Mouse (Mus musculus) myocyte (in vitro differentiated cells): ENCODE data around the gene Dapk2. TPM values are rescaled to one million over a fixed set of nuclear protein-coding genes. Genes with fewer than 3 reads are reported as not detected.
A peak's percentile ranks its signal among the peaks of the same experiment; 100 is the strongest.

Experiments
- H3K27me3 ChIP-seq: one replicate; pipeline ENCODE4 v1.6.1; 2011; ENCODE audit not compliant: control insufficient read depth, insufficient read depth, insufficient read length
- H3K36me3 ChIP-seq: one replicate; pipeline ENCODE4 v1.6.1; 2011; ENCODE audit not compliant: control insufficient read depth, insufficient read depth
- H3K4me2 ChIP-seq: one replicate; pipeline ENCODE4 v1.6.1; 2011; ENCODE audit warnings: low read depth, control low read depth
- H3K4me3 ChIP-seq: one replicate; pipeline ENCODE4 v1.5.1; 2011; ENCODE audit warnings: mild to moderate bottlenecking, control low read depth, moderate library complexity
- H3K79me2 ChIP-seq: one replicate; pipeline ENCODE4 v1.6.1; 2011; ENCODE audit not compliant: control insufficient read depth, insufficient read depth
- H3ac ChIP-seq: one replicate; pipeline ENCODE4 v1.6.1; 2011; ENCODE audit not compliant: control insufficient read depth, insufficient read length
- CEBPB ChIP-seq: IDR thresholded peaks from 2 replicates; pipeline ENCODE4 v1.6.1; 2011; ENCODE audit warnings: mild to moderate bottlenecking, moderate library complexity; ENCODE audit not compliant: poor library complexity, insufficient read depth, severe bottlenecking
- E2F4 ChIP-seq: IDR thresholded peaks from one replicate; pipeline ENCODE4 v1.6.1; 2011; ENCODE audit warnings: mild to moderate bottlenecking, control low read depth, moderate library complexity; ENCODE audit not compliant: insufficient read depth
- MAX ChIP-seq: IDR thresholded peaks from one replicate; pipeline ENCODE4 v1.6.1; 2011; ENCODE audit warnings: low read depth, mild to moderate bottlenecking, control low read depth
- MYOD1 ChIP-seq, 3 experiments: IDR thresholded peaks; one replicate each; pipeline ENCODE4 v1.6.1; 2011; ENCODE audit warnings: control low read depth in 2 of 3, low read depth in 2 of 3, mild to moderate bottlenecking in 2 of 3, moderate library complexity in 1 of 3; ENCODE audit not compliant: insufficient read length in 2 of 3, control insufficient read depth in 1 of 3
- MYOG ChIP-seq, 3 experiments: IDR thresholded peaks; one replicate each; pipeline ENCODE4 v1.6.1; 2011; ENCODE audit warnings: control low read depth in 2 of 3, low read depth in 2 of 3, mild to moderate bottlenecking in 2 of 3; ENCODE audit not compliant: insufficient read length in 2 of 3, control insufficient read depth in 1 of 3, insufficient read depth in 1 of 3
- POLR2A ChIP-seq: IDR thresholded peaks from one replicate; pipeline ENCODE4 v1.6.1; 2011; ENCODE audit warnings: low read depth, mild to moderate bottlenecking, control low read depth, moderate library complexity; ENCODE audit not compliant: insufficient read length
- POLR2AphosphoS2 ChIP-seq: IDR thresholded peaks from one replicate; pipeline ENCODE4 v1.6.1; 2011; ENCODE audit warnings: low read depth, control low read depth; ENCODE audit not compliant: insufficient read length
- REST ChIP-seq: IDR thresholded peaks from one replicate; pipeline ENCODE4 v1.6.1; 2011; ENCODE audit warnings: mild to moderate bottlenecking, control low read depth, moderate library complexity; ENCODE audit not compliant: insufficient read depth, insufficient read length
- SRF ChIP-seq: IDR thresholded peaks from one replicate; pipeline ENCODE4 v1.6.1; 2011; ENCODE audit warnings: low read depth; ENCODE audit not compliant: control insufficient read depth, insufficient read length
- TCF12 ChIP-seq: IDR thresholded peaks from one replicate; pipeline ENCODE4 v1.6.1; 2011; ENCODE audit warnings: mild to moderate bottlenecking, control low read depth; ENCODE audit not compliant: poor library complexity, insufficient read depth, severe bottlenecking
- TCF3 ChIP-seq: IDR thresholded peaks from one replicate; pipeline ENCODE4 v1.6.1; 2011; ENCODE audit warnings: low read depth, control low read depth; ENCODE audit not compliant: insufficient read length
- USF1 ChIP-seq: IDR thresholded peaks from one replicate; pipeline ENCODE4 v1.6.1; 2011; ENCODE audit warnings: low read depth, mild to moderate bottlenecking, control low read depth, moderate library complexity
- polyA plus RNA-seq: library from polyadenylated mRNA; unstranded; fragments of >200 nt; fragmentation: generic; extraction: Trizol; gene quantifications from one replicate; pipeline ENCODE4 v1.2.1, GENCODE M21; 2012; ENCODE audit warnings: missing spikeins

Gene Dapk2
- polyA plus RNA-seq, 1 experiment: 51.3 TPM

DNA sequence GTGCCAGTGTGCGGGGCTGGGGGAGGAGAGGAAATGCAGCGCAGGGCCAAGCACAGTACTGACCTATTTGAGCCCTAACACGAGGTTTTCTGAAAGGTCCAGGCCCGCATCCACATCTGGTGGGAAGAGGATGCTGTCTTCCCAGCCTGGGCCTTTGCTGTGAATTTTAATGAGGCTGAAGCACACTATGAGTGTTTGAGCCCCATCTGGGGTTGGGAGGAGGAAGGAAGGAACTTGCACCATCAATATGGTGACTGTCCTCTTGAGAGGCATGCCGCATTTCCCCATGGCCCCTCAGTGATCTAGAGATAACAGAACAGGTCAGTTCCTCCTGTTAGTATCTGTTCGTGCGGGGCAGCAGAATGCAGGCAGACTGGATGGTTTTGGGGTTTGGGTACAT, 44.4 kb downstream of the Dapk2 start:
- Histone ChIP-seq H3ac (no peak overlapping the region), H3K27me3 (no peaks in the 10 kb centered on the region), H3K79me2 (peaks cover 17% of the 10 kb centered on the region), H3K36me3 (no peaks in the 10 kb centered on the region), H3K4me2 (no peak overlapping the region), H3K4me3 (no peak overlapping the region)
- no peak for TF ChIP-seq SRF
- TF ChIP-seq POLR2A: no peak
- no peak for TF ChIP-seq MYOD1 (IDR thresholded peaks at IDR 0.05; ENCODE audit: control insufficient read depth in 1 of 3, insufficient read length in 2 of 3, low read depth in 2 of 3)
- TF ChIP-seq E2F4: no peak

DNA sequence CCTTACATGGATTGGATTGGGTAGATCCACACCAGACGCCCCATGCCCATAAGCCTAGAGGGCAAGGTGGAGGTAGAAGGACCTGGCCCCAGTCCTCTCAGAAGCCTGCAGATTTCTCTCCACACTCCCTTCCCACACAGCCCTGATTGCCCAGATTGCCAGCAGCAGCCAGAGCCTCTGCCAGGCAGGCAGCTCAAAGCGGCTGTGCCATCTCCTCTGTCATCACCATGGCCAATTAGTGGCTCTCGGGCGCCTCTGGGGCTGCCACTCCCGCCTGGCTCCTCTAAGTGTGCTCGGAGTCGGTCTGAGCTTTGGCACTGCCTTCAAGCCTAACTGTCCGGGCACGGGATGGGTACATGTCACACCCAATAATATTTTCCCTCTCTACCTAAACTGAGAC, 47.7 kb downstream of the Dapk2 start:
- H3K4me3 ChIP-seq: no peak overlapping the region
- H3K27me3 ChIP-seq: no peaks in the 10 kb centered on the region
- H3K4me2 ChIP-seq: no peak overlapping the region
- peaks cover 4% of the 10 kb centered on the region for H3K79me2 ChIP-seq
- no peak overlapping the region for H3ac ChIP-seq
- no peak for TF ChIP-seq TCF3
- TF ChIP-seq TCF12: no peak
- peak in 1 of 3 experiments; percentile 18 for TF ChIP-seq MYOG (IDR thresholded peaks at IDR 0.05; ENCODE audit: control insufficient read depth in 1 of 3, insufficient read depth in 1 of 3, insufficient read length in 2 of 3, low read depth in 2 of 3)
- TF ChIP-seq E2F4: no peak
- peak in 1 of 3 experiments; percentile 72 for TF ChIP-seq MYOD1 (IDR thresholded peaks at IDR 0.05; ENCODE audit: control insufficient read depth in 1 of 3, insufficient read length in 2 of 3, low read depth in 2 of 3)
- TF ChIP-seq REST: no peak
- H3K36me3 ChIP-seq: no peaks in the 10 kb centered on the region

DNA sequence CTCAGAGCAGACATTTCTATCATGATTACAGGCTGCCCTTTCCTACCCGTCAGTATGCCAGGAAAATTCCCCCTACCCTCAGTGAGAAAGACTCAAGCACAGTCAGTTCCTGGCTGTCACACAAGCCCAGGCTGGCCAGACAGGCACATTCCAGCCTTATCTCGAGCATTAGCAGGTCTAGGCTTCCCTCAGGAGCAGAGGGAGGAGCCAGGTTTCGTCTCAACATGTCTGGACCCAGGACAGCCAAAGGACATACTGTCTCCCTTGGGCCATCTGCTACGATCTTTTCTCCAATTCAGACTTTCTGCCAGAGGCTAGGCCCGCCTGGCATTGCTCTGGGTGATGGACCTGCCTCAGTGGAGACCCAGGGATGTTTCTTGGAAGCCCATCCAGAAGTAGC, 48.8 kb downstream of the Dapk2 start:
- Histone ChIP-seq H3K36me3 (no peaks in the 10 kb centered on the region), H3K4me2 (no peak overlapping the region), H3K79me2 (peaks cover 4% of the 10 kb centered on the region), H3ac (no peak overlapping the region), H3K27me3 (no peaks in the 10 kb centered on the region), H3K4me3 (no peak overlapping the region)
- TF ChIP-seq POLR2AphosphoS2: no peak
- TF ChIP-seq MYOD1 (IDR thresholded peaks at IDR 0.05; ENCODE audit: control insufficient read depth in 1 of 3, insufficient read length in 2 of 3, low read depth in 2 of 3): no peak
- peak in 1 of 3 experiments; percentile 22 for TF ChIP-seq MYOG (IDR thresholded peaks at IDR 0.05; ENCODE audit: control insufficient read depth in 1 of 3, insufficient read depth in 1 of 3, insufficient read length in 2 of 3, low read depth in 2 of 3)
- no peak for TF ChIP-seq MAX
- TF ChIP-seq USF1: no peak

DNA sequence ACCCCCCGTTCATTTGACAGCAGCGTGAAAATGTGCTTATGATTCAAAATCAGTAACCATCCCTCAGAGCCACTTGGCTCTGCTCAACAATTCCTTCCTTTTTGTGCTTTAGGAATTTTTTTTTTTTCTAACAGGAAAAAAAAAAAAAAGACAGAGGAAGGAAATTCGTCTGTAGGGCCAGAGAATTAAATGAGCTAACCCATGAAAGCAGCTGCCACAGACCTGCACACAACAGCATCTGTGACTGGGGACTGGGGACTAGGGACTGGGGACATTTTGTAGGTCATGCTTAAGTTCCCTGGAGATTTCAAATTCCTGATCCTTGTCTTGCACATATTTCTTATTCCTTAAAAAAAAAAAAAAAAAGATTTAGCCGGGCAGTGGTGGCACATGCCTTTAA, 53.4 kb downstream of the Dapk2 start:
- Histone ChIP-seq H3K79me2 (peaks cover 14% of the 10 kb centered on the region), H3ac (no peak overlapping the region), H3K36me3 (no peaks in the 10 kb centered on the region), H3K4me3 (no peak overlapping the region), H3K4me2 (no peak overlapping the region), H3K27me3 (no peaks in the 10 kb centered on the region)
- TF ChIP-seq MYOD1 (IDR thresholded peaks at IDR 0.05; ENCODE audit: control insufficient read depth in 1 of 3, insufficient read length in 2 of 3, low read depth in 2 of 3) (no peak), CEBPB (no peak), E2F4 (no peak), POLR2A (no peak), TCF12 (no peak)

DNA sequence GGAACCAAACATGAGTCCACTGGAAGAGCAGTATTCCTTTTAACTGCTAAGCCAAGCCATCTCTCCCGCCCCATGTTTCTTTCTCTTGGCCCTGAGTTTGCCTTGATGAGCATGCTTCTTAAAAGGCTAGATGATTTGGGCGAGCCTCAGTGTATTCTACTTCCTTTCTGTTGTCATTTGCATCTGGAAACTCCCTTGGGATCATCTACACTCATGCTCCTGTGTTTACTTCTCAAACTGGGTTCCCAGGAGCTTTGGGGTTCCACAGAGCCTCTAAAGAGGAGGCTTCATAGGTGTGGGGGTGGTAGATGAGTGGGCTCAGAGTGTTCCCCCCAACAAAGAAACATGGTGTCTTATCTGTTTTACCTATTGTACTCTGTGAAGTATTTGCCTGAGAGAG, 54.1 kb downstream of the Dapk2 start:
- Histone ChIP-seq H3K27me3 (no peaks in the 10 kb centered on the region), H3K4me3 (no peak overlapping the region), H3K4me2 (no peak overlapping the region), H3ac (no peak overlapping the region), H3K36me3 (no peaks in the 10 kb centered on the region), H3K79me2 (peaks cover 17% of the 10 kb centered on the region)
- TF ChIP-seq MAX (no peak), REST (no peak), SRF (no peak), MYOD1 (IDR thresholded peaks at IDR 0.05; ENCODE audit: control insufficient read depth in 1 of 3, insufficient read length in 2 of 3, low read depth in 2 of 3) (no peak), MYOG (IDR thresholded peaks at IDR 0.05; ENCODE audit: control insufficient read depth in 1 of 3, insufficient read depth in 1 of 3, insufficient read length in 2 of 3, low read depth in 2 of 3) (no peak), E2F4 (no peak), CEBPB (no peak)

DNA sequence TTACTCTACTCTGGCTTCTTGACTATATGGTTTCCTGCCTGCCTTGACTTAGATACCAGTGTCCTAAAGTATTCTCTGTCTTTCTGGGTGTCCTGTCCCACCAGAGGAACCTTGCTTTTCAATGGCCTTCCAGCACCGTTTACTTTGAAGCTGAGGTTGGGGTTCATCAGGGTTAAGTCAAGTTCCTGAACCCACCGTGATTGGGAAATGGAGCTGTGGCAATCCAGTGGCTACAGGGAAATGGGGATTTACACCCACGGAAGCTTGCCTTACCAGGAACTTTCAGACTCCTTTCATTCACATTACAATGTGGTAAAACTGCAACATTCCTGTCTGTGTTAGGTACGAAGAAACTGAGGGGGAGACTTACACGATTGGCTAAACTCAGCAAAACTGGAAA, 54.8 kb downstream of the Dapk2 start:
- Histone ChIP-seq H3K4me2 (peak overlapping the region; percentile 25), H3K79me2 (peaks cover 17% of the 10 kb centered on the region), H3K27me3 (no peaks in the 10 kb centered on the region), H3K4me3 (no peak overlapping the region), H3ac (no peak overlapping the region), H3K36me3 (no peaks in the 10 kb centered on the region)
- TF ChIP-seq REST (no peak), MAX (no peak), CEBPB (no peak), USF1 (no peak), E2F4 (no peak), MYOD1 (IDR thresholded peaks at IDR 0.05; ENCODE audit: control insufficient read depth in 1 of 3, insufficient read length in 2 of 3, low read depth in 2 of 3) (no peak), TCF3 (no peak), TCF12 (no peak), POLR2A (no peak), POLR2AphosphoS2 (no peak), SRF (no peak), MYOG (IDR thresholded peaks at IDR 0.05; ENCODE audit: control insufficient read depth in 1 of 3, insufficient read depth in 1 of 3, insufficient read length in 2 of 3, low read depth in 2 of 3) (no peak)
